Mouse (Mus musculus) urinary bladder, postnatal 0 days (tissue): ENCODE data around the gene Epyc. TPM values are rescaled to one million over a fixed set of nuclear protein-coding genes. Genes with fewer than 3 reads are reported as not detected.

Source experiments
- polyA plus RNA-seq: library from polyadenylated mRNA; unstranded; fragments of >200 nt; fragmentation: Nextera tagmentation; extraction: Ambion mirVana; gene quantifications from 2 replicates; pipeline ENCODE4 v1.2.1, GENCODE M21; 2015

The Epyc gene
- 0.30 and 0.35 TPM in 2 replicates for polyA plus RNA-seq

GRCm38 (mm10) chr10:97643768-97644167 lies at the start of gene Epyc:
Gene Epyc, plus strand, starts transcription at chr10:97644068.

GRCm38 (mm10) chr10:97606579-97606978 lies 37.3 kb upstream of the Epyc start, which contains the start of gene Kera:
Gene Kera, plus strand, starts transcription at chr10:97606879.

GRCm38 (mm10) chr10:97692913-97693312 lies 49.0 kb downstream of the Epyc start, which contains the start of gene Ccer1:
Gene Ccer1, plus strand, starts transcription at chr10:97693059.

GRCm38 (mm10) chr10:97726655-97727054 lies 82.8 kb downstream of the Epyc start, which contains the start of gene C030005K15Rik:
Gene C030005K15Rik, minus strand, starts transcription at chr10:97726755.

Other genes starting within 250 kb of the Epyc start
- gene Dcn, start 164.5 kb upstream of the Epyc start, polyA plus RNA-seq = 1,361 and 1,488 TPM in 2 replicates
- 232 and 281 TPM in 2 replicates for gene Lum, start 78.9 kb upstream of the Epyc start, polyA plus RNA-seq
- gene Kera, start 37.2 kb upstream of the Epyc start, polyA plus RNA-seq = 0.22 and 0.26 TPM in 2 replicates
- not detected in 2 replicates for gene Ccer1, start 49.0 kb downstream of the Epyc start, polyA plus RNA-seq
- gene C030005K15Rik, start 82.7 kb downstream of the Epyc start, polyA plus RNA-seq = not detected in 2 replicates